Comparison of ENCODE assay signal across 8 mouse cellular contexts in the genomic region with DNA sequence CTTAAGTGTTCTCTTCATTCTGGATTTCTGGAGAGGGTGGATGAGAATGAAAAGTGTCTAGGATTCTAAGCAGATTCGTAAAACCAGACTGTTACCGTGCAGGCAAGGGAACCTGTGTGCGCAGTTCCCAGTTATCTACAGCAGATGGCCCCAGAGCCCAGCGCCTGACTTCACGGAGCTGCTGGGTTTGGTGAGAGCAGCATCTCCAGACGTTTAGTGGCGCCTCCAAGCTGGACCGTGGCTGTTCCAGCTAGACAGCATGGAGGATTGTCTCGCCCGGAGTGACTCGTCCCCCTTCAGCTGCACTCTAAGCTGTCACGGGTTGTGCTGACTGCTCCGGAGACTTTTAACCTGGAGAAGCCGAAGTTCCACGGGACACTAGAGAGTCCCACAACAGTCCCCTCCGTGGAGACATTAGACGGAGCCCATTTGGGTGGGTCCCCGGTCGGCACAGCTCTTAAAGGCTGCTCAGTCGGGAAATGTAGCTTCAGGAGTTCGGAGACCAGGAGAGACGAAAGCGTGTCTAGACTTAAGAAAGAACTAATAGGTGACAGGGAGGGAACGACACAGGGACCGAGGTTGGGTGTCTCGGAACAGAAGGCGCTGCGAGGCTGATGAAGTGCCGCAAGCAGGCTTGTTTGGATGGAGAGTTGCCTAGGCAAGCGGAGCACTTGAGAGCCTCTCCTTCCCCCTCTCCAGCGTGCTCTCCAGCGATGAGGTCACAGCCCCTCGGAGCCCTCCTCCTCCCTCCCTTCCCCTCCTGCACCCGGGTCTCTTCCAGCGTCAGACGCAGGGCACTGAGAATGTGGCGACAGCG. TPM values are rescaled to one million over a fixed set of nuclear protein-coding genes. Genes with fewer than 3 reads are reported as not detected.
DNase-seq lines count a peak whose midpoint lies in the region; ATAC-seq and TF ChIP-seq lines count a peak whose summit lies in the region.

No protein-coding gene starts in this region.

- no peaks in the 10 kb centered on the region for H3K9me3 ChIP-seq in hindbrain, embryonic 10.5 days
- no peaks in the 10 kb centered on the region for H3K9me3 ChIP-seq in lung, embryonic 14.5 days (ENCODE audit: low read depth, low read length)

- peak; percentile 78 for DNase-seq in Muller cell, postnatal 12 days (ENCODE audit: inconsistent ontology term)
- DNase-seq in cerebellum, adult 8-10 months: peak; percentile 50
- DNase-seq in forelimb bud, embryonic 11.5 days (ENCODE audit: low read depth, low spot score): peak; percentile 78
- DNase-seq in hindbrain, embryonic 10.5 days (ENCODE audit: low spot score): peak; percentile 84
- peak; percentile 65 for DNase-seq in layer of hippocampus, adult 9-10 months (ENCODE audit: low spot score)
- DNase-seq in lung, embryonic 14.5 days: peak; percentile 92
- DNase-seq in thymus, postnatal 4 days: peak; percentile 70

- under 1% methylated on average over 38 of the region's 38 CpGs for WGBS in hindbrain, embryonic 10.5 days
- under 1% methylated on average over 38 of the region's 38 CpGs for WGBS in lung, embryonic 14.5 days
- under 1% methylated on average over 38 of the region's 38 CpGs for WGBS in olfactory bulb, adult 2 months

- H3K4me1 ChIP-seq in hindbrain, embryonic 10.5 days (replicated peaks): peaks cover 12% of the 10 kb centered on the region
- no peaks in the 10 kb centered on the region for H3K4me1 ChIP-seq in lung, embryonic 14.5 days (ENCODE audit: insufficient read depth)
- peaks cover 9% of the 10 kb centered on the region for H3K4me1 ChIP-seq in olfactory bulb, adult 2 months (ENCODE audit: control insufficient read depth, insufficient read depth, low read length)

- H3K36me3 ChIP-seq in hindbrain, embryonic 10.5 days: no peaks in the 10 kb centered on the region
- no peaks in the 10 kb centered on the region for H3K36me3 ChIP-seq in lung, embryonic 14.5 days (ENCODE audit: insufficient read depth)

- peak; percentile 93 for TF ChIP-seq CTCF in lung, embryonic 14.5 days (IDR thresholded peaks at IDR 0.05; ENCODE audit: low read depth)
- peak; percentile 83 for TF ChIP-seq CTCF in olfactory bulb, adult 2 months (IDR thresholded peaks at IDR 0.05; ENCODE audit: insufficient read depth, low read depth, low read length)

- H3K9ac ChIP-seq in lung, embryonic 14.5 days: peak overlapping the region; percentile 9

- no peak for TF ChIP-seq POLR2A in olfactory bulb, adult 2 months (IDR thresholded peaks at IDR 0.05; ENCODE audit: insufficient read depth, low read depth, low read length)

- H3K27ac ChIP-seq in hindbrain, embryonic 10.5 days: peak overlapping the region; percentile 35; the same call in 1 of the 2 replicates
- no peak overlapping the region for H3K27ac ChIP-seq in lung, embryonic 14.5 days (ENCODE audit: low read depth)
- no peak overlapping the region for H3K27ac ChIP-seq in olfactory bulb, adult 2 months (ENCODE audit: insufficient read depth, low read depth, low read length)

- H3K27me3 ChIP-seq in hindbrain, embryonic 10.5 days (ENCODE audit: insufficient read depth, poor library complexity, severe bottlenecking): peaks cover 37% of the 10 kb centered on the region
- H3K27me3 ChIP-seq in lung, embryonic 14.5 days (ENCODE audit: insufficient read depth, low read length): no peaks in the 10 kb centered on the region

- peak overlapping the region; percentile 64 for H3K4me2 ChIP-seq in lung, embryonic 14.5 days

- H3K4me3 ChIP-seq in hindbrain, embryonic 10.5 days: peak overlapping the region; percentile 62
- peak overlapping the region; percentile 34 for H3K4me3 ChIP-seq in lung, embryonic 14.5 days (ENCODE audit: low read depth, low read length)
- H3K4me3 ChIP-seq in olfactory bulb, adult 2 months (ENCODE audit: insufficient read depth, low read depth, low read length): peak overlapping the region; percentile 45

- peak; percentile 96 for ATAC-seq in lung, embryonic 14.5 days (ENCODE audit: insufficient read depth)

RNA-seq across cellular contexts. Expression of gene Tshr, which starts 16.1 kb away (rescaled TPM):
- polyA plus RNA-seq in hindbrain, embryonic 10.5 days (2016; fragmentation: Nextera tagmentation; extraction: Ambion mirVana): 0.27 TPM in 1 of 2 replicates, not detected in the other
- polyA plus RNA-seq in lung, embryonic 14.5 days (2014; fragmentation: Nextera tagmentation; extraction: Ambion mirVana): 0.29 and 0.43 TPM in 2 replicates
- polyA plus RNA-seq in olfactory bulb, adult 2 months (2012; ENCODE audit: insufficient read depth, insufficient read length, low replicate concordance, missing spikeins): not detected in 2 replicates

RNA-seq across cellular contexts. Expression of gene Cep128, which starts 16.2 kb away (rescaled TPM):
- polyA plus RNA-seq in hindbrain, embryonic 10.5 days (2016; fragmentation: Nextera tagmentation; extraction: Ambion mirVana): 9.0 and 10.4 TPM in 2 replicates
- 11.7 and 12.6 TPM in 2 replicates for polyA plus RNA-seq in lung, embryonic 14.5 days (2014; fragmentation: Nextera tagmentation; extraction: Ambion mirVana)
- not detected in 2 replicates for polyA plus RNA-seq in olfactory bulb, adult 2 months (2012; ENCODE audit: insufficient read depth, insufficient read length, low replicate concordance, missing spikeins)
